Mouse (Mus musculus): ENCODE results near the gene Nckap5. TPM values are rescaled to one million over a fixed set of nuclear protein-coding genes. Genes with fewer than 3 reads are reported as not detected.
A peak's percentile ranks its signal among the peaks of the same experiment; 100 is the strongest.

The Nckap5 gene
- total RNA-seq, 2 experiments from 2014 or later, result 8.1 to 9.4 TPM

- intact Hi-C loops (cut with DNase I), result no loop called here
- no peak for DNase-seq (ENCODE audit: extremely low spot score in 1 of 2, low spot score in 2 of 2)
These were observed 368.9 kb downstream of the Nckap5 start for GRCm38 (mm10) chr1:126461527-126462354.

GRCm38 (mm10) chr1:126457739-126458138, 372.9 kb downstream of the Nckap5 start:
- intact Hi-C loops (cut with DNase I), result no loop called here
- no peak for DNase-seq (ENCODE audit: extremely low spot score in 1 of 2, low spot score in 2 of 2)

GRCm38 (mm10) chr1:126454504-126455173, 376.0 kb downstream of the Nckap5 start:
- peak; percentile 18 to 19 for DNase-seq (ENCODE audit: extremely low spot score in 1 of 2, low spot score in 2 of 2)
- intact Hi-C loops (cut with DNase I), result no loop called here

GRCm38 (mm10) chr1:126451472-126451871, 379.1 kb downstream of the Nckap5 start:
- DNase-seq (ENCODE audit: extremely low spot score in 1 of 2, low spot score in 2 of 2), result no peak
- intact Hi-C loops (cut with DNase I), result no loop called here

GRCm38 (mm10) chr1:126449424-126449823, 381.2 kb downstream of the Nckap5 start:
- no peak for DNase-seq (ENCODE audit: extremely low spot score in 1 of 2, low spot score in 2 of 2)
- intact Hi-C loops (cut with DNase I), result no loop called here

GRCm38 (mm10) chr1:126443890-126444289, 386.7 kb downstream of the Nckap5 start:
- DNase-seq (ENCODE audit: extremely low spot score in 1 of 2, low spot score in 2 of 2), result no peak
- intact Hi-C loops (cut with DNase I), result no loop called here

- intact Hi-C loops (cut with DNase I), result no loop called here
- no peak for DNase-seq (ENCODE audit: extremely low spot score in 1 of 2, low spot score in 2 of 2)
These were observed 387.9 kb downstream of the Nckap5 start for GRCm38 (mm10) chr1:126442723-126443122.

GRCm38 (mm10) chr1:126438000-126438572, 392.5 kb downstream of the Nckap5 start:
- DNase-seq (ENCODE audit: extremely low spot score in 1 of 2, low spot score in 2 of 2), result no peak
- intact Hi-C loops (cut with DNase I), result loop anchor here (5.0 kb wide), 1 partner anchor 494 kb away; no protein-coding TSS in a partner anchor

- no peak for DNase-seq (ENCODE audit: extremely low spot score in 1 of 2, low spot score in 2 of 2)
- intact Hi-C loops (cut with DNase I), result loop anchor here (5.0 kb wide), 1 partner anchor 495 kb away; no protein-coding TSS in a partner anchor
These were observed 393.5 kb downstream of the Nckap5 start for GRCm38 (mm10) chr1:126436937-126437667.

- intact Hi-C loops (cut with DNase I), result loop anchor here (5.0 kb wide), 3 partner anchors 520 to 825 kb away; partner anchors contain the start of gene Lypd1
- DNase-seq (ENCODE audit: extremely low spot score in 1 of 2, low spot score in 2 of 2), result no peak
These were observed 398.3 kb downstream of the Nckap5 start for GRCm38 (mm10) chr1:126432285-126432684.

GRCm38 (mm10) chr1:126431594-126431993, 399.0 kb downstream of the Nckap5 start:
- peak; percentile 31 to 87 for DNase-seq (ENCODE audit: extremely low spot score in 1 of 2, low spot score in 2 of 2)
- intact Hi-C loops (cut with DNase I), result loop anchor here (5.0 kb wide), 3 partner anchors 519 to 824 kb away; partner anchors contain the start of gene Lypd1

- no peak for DNase-seq (ENCODE audit: extremely low spot score in 1 of 2, low spot score in 2 of 2)
- intact Hi-C loops (cut with DNase I), result no loop called here
These were observed 419.2 kb downstream of the Nckap5 start for GRCm38 (mm10) chr1:126411426-126411825.

- intact Hi-C loops (cut with DNase I), result no loop called here
- DNase-seq (ENCODE audit: extremely low spot score in 1 of 2, low spot score in 2 of 2), result peak in 1 of 2 experiments; percentile 28
These were observed 422.7 kb downstream of the Nckap5 start for GRCm38 (mm10) chr1:126407886-126408285.

- intact Hi-C loops (cut with DNase I), result no loop called here
- DNase-seq (ENCODE audit: extremely low spot score in 1 of 2, low spot score in 2 of 2), result no peak
These were observed 425.1 kb downstream of the Nckap5 start for GRCm38 (mm10) chr1:126405543-126405942.

GRCm38 (mm10) chr1:126403970-126404369, 426.6 kb downstream of the Nckap5 start:
- intact Hi-C loops (cut with DNase I), result no loop called here
- DNase-seq (ENCODE audit: extremely low spot score in 1 of 2, low spot score in 2 of 2), result no peak

- DNase-seq (ENCODE audit: extremely low spot score in 1 of 2, low spot score in 2 of 2), result peak in 1 of 2 experiments; percentile 20
- intact Hi-C loops (cut with DNase I), result no loop called here
These were observed 439.4 kb downstream of the Nckap5 start for GRCm38 (mm10) chr1:126391204-126391603.

- intact Hi-C loops (cut with DNase I), result no loop called here
These were observed 453.1 kb downstream of the Nckap5 start for GRCm38 (mm10) chr1:126377339-126377980.

GRCm38 (mm10) chr1:126366736-126367135, 463.9 kb downstream of the Nckap5 start:
- intact Hi-C loops (cut with DNase I), result no loop called here
- no peak for DNase-seq (ENCODE audit: extremely low spot score in 1 of 2, low spot score in 2 of 2)

More at GRCm38 (mm10) chr1:126377339-126377980, 453.1 kb downstream of the Nckap5 start:
- DNase-seq (ENCODE audit: extremely low spot score in 1 of 2, low spot score in 2 of 2), result no peak
